Mouse (Mus musculus) CD4-positive, CD25-positive, alpha-beta regulatory T cell (primary cell): ENCODE measurements around the gene Zfp683. TPM values are rescaled to one million over a fixed set of nuclear protein-coding genes. Genes with fewer than 3 reads are reported as not detected.

Experiments
- polyA plus RNA-seq: library from polyadenylated mRNA; unstranded; fragments of 100-300 nt; shearing (Covaris generic); gene quantifications from one replicate; pipeline ENCODE4 v1.2.1, GENCODE M21; 2017

Zfp683 gene
- 1.1 TPM for polyA plus RNA-seq

DNA sequence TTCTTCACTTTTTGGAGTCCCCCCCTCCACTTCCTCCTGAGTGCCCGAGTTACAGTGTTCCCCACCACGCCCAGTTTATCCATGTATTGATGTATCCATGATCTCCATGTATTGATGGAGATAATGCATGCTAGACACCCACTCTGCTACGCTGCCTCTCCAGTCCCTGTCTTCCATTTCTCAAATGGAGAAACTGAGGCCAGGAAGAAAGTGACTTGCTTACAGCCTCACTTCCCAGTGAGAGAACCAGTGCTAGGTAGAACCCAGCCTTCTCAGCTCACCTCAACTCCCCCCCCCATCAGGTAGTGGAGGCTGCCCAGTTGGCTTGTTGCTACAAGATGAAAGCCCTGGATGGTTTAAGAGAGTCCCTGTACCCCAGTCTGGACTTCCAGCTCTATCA is at the start of gene Zfp683:
Gene Zfp683 (plus strand): TSS at position 301 of the 400 bp plus-strand sequence.

DNA sequence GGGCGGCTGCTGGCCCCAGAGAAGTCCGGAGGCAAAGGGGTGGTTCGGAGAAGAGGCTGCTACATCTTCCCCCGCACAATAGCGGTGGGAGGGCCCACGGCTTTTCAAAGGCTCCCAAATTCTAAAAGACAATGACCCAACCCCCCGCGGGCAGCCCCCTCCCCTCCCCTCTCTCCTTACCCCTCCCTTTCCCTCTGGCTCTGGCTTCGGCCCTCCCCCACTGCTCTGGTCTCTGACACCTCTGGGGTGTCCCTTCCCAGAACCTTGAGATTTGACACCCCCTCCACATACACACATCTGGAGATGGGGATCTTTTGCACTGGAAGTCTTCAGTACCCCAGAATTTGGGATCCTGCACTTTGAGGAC is 34.9 kb upstream of the Zfp683 start, which contains the start of gene Lin28a:
Gene Lin28a (minus strand): TSS at position 63 of the 367 bp plus-strand sequence.

DNA sequence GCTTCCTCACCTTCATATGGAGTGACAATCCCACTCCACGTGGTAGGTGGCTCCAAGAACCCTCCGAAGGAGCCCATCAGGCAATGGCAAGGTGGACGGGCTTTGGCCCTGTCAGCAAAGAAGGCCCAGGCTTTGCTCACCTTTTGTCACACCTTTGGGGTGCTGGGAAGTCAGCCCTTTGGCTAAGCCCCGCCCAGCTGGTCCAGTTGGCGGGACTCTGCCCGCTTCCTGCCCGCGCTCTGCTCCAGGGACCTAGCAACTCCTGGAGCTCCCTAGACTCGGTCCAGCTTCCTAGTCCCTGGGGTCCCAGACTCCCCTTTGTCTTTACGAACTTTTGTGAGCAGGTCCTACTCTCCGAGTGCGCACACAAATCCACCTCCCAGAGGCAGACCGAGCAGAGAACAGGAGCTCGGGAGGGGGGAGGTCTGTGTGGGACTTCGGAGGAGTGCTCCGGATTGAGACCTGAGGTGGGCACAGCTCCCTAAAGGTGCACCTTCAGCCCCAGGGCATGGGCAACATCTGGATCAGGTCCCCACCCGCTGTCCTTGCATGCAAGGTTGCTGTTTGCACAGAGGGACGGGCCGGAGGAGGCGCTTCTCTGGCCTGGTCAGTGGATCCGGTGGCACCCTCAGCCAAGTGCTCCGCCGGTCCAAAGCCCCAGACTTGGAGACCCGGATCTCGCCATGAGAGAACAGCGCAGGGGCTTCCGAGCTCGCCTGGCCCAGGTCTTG is 6.7 kb downstream of the Zfp683 start, which contains the start of gene Crybg2:
Gene Crybg2 (plus strand): TSS at position 681 of the 731 bp plus-strand sequence.

DNA sequence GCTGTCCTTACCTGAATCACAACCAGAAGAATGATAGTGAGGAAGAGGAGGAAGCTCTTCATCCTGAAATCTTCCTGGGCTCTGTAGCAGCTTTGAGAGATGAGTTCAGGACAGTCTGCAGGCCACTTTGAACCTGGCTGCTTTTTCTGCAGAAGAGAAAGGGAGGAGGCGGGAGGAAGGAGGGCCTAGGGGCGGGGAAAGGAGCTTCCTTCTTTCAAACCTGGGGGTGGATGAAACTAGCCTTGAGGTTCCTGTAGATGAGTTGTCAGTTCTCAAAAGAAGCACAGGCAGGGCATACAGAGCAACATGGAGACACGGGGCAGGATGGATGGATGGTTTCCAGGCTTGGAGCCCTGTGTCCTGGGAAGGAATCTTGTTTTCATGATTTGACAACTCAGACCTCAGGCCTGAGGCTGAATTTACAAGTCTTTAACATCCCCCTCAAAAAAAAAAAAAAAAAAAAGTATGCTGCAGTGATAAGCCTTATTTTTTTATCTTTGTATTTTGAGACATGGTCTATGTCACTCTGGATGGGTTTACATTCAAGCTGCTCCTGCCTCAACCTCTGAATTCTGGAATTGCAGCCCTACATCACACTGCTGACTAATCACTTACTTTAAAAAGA is 41.4 kb downstream of the Zfp683 start, which contains the start of gene Cd52:
Gene Cd52 (minus strand): TSS at position 160 of the 625 bp plus-strand sequence.

DNA sequence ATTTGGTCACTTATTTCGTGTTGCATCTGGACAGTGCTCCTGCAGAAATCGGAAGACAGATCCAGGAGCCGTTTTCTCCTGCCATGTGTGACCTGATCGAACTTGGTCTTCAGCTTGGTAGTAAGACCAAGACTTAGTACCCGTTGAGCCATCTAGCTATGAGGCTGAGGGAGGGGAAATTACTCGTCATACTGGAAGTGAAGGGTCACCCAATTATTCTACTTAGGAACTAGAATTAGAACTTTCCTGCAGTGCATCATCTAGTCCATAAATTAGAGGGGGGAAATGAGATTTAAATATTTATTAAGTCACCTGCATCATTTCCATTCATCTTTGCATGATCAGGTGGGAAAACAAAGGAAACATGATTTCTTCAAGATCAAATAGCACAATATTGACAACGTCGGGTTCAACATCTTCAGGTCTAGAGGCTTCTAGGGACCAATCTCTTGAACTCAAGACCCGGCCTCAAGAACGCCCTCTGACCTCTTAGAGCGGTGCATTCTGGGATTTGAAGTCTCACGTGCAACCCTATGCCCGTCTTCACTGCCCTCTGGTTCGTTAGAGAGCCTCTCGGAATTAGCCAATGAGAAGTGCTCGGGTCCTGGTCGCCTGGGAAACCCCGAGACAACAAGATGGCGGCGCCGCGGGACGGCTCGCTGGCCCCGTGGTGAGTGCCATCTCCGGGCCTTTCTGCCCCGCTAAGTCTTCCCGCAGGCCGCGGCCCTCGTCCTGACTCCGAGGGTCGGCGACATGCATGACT is 48.5 kb downstream of the Zfp683 start, which contains the start of gene Ubxn11:
Gene Ubxn11 (plus strand): TSS at position 592 of the 763 bp plus-strand sequence.

Other genes starting within 250 kb of the Zfp683 start
- gene Rps6ka1, start 166.0 kb upstream of the Zfp683 start, polyA plus RNA-seq = 314 TPM
- gene Hmgn2, start 85.2 kb upstream of the Zfp683 start, polyA plus RNA-seq = 409 TPM
- 30.3 TPM for gene Dhdds, start 52.9 kb upstream of the Zfp683 start, polyA plus RNA-seq
- gene Lin28a, start 35.0 kb upstream of the Zfp683 start, polyA plus RNA-seq = not detected
- gene Crybg2, start 7.0 kb downstream of the Zfp683 start, polyA plus RNA-seq = 16.0 TPM
- 2,735 TPM for gene Cd52, start 41.2 kb downstream of the Zfp683 start, polyA plus RNA-seq
- gene Ubxn11, start 48.7 kb downstream of the Zfp683 start, polyA plus RNA-seq = 64.4 TPM
- 1,392 TPM for gene Sh3bgrl3, start 75.0 kb downstream of the Zfp683 start, polyA plus RNA-seq
- 38.4 TPM for gene Cep85, start 133.3 kb downstream of the Zfp683 start, polyA plus RNA-seq
- not detected for gene Gm7534, start 149.2 kb downstream of the Zfp683 start, polyA plus RNA-seq
- not detected for gene Catsper4, start 173.5 kb downstream of the Zfp683 start, polyA plus RNA-seq
- 0.12 TPM for gene Cnksr1, start 184.6 kb downstream of the Zfp683 start, polyA plus RNA-seq
- 9.3 TPM for gene E130218I03Rik, start 189.8 kb downstream of the Zfp683 start, polyA plus RNA-seq
- gene Zfp593, start 191.8 kb downstream of the Zfp683 start, polyA plus RNA-seq = 23.6 TPM
- gene Gm30191, start 193.1 kb downstream of the Zfp683 start, polyA plus RNA-seq = not detected
- not detected for gene Grrp1, start 200.3 kb downstream of the Zfp683 start, polyA plus RNA-seq
- 17.7 TPM for gene Pdik1l, start 234.1 kb downstream of the Zfp683 start, polyA plus RNA-seq